Mouse (Mus musculus) heart, postnatal 0 days (tissue): ENCODE measurements at regions not wholly inside any gene's neighbourhood (a gene's known extent, or its start where the extent isn't known, plus 50 kb on each side); places are given as distances from the start of the nearest gene placed in this dataset.

ENCODE experiments used
- ATAC-seq: fragments of 200-750 bp; cut with Nextera tagmentation; 2 replicates; pipeline ENCODE4 v1.8.0; 2017; ENCODE audit warnings: low read depth, moderate number of reproducible peaks, moderate library complexity; ENCODE audit not compliant: insufficient read depth
- DNase-seq: peaks from one replicate; pipeline ENCODE4 v3.0.0-alpha.2; 2016; ENCODE audit warnings: low spot score
- H3K27ac ChIP-seq: fragments of 300-500 bp; sonication (generic); 2 replicates; pipeline ENCODE4 v1.5.1; 2014; ENCODE audit warnings: low read depth, mild to moderate bottlenecking
- H3K27me3 ChIP-seq: fragments of 300-500 bp; sonication (generic); 2 replicates; pipeline ENCODE4 v1.6.1; 2014; ENCODE audit warnings: low read length, mixed read lengths; ENCODE audit not compliant: control insufficient read depth, insufficient read depth
- H3K36me3 ChIP-seq: fragments of 300-500 bp; sonication (generic); replicated peaks from 2 replicates; pipeline ENCODE4 v1.6.1; 2014; ENCODE audit warnings: low read length, mixed read lengths; ENCODE audit not compliant: control insufficient read depth, insufficient read depth
- H3K4me1 ChIP-seq: fragments of 300-500 bp; sonication (generic); 2 replicates; pipeline ENCODE4 v1.6.1; 2014; ENCODE audit warnings: antibody characterized with exemption; ENCODE audit not compliant: control insufficient read depth, insufficient read depth
- H3K4me2 ChIP-seq: fragments of 300-500 bp; sonication (generic); 2 replicates; pipeline ENCODE4 v1.6.1; 2014; ENCODE audit warnings: low read depth, mild to moderate bottlenecking, low read length, moderate library complexity
- H3K4me3 ChIP-seq: fragments of 300-500 bp; sonication (generic); 2 replicates; pipeline ENCODE4 v1.5.1; 2014; ENCODE audit warnings: low read depth, low read length
- H3K9ac ChIP-seq: fragments of 300-500 bp; sonication (generic); replicated peaks from 2 replicates; pipeline ENCODE4 v1.6.1; 2014; ENCODE audit warnings: low read depth, low read length, mixed read lengths
- H3K9me3 ChIP-seq: fragments of 300-500 bp; sonication (generic); replicated peaks from 2 replicates; pipeline ENCODE4 v1.6.1; 2016; ENCODE audit warnings: low read length; ENCODE audit not compliant: control insufficient read depth
- CTCF ChIP-seq: IDR thresholded peaks from 2 replicates; pipeline ENCODE4 v1.5.1; 2016; ENCODE audit warnings: antibody characterized with exemption, control low read depth, low read depth
- EP300 ChIP-seq: IDR thresholded peaks from 2 replicates; pipeline ENCODE4 v1.6.1; 2016; ENCODE audit warnings: antibody characterized with exemption, low read depth
- WGBS: fragments of 180-500 bp; shearing (Covaris S2); extraction: QIAGEN DNeasy Blood & Tissue Kit; methylation state at CpG from one replicate; pipeline ENCODE4 v1.1.7; 2014; 5-methylcytosine and 5-hydroxymethylcytosine counted together

GRCm38 (mm10) chr4:56619803-56620202 is 120.1 kb upstream of the Gm26657 start:
- Histone ChIP-seq H3K4me3 (no peak overlapping the region), H3K36me3 (no peaks in the 10 kb centered on the region), H3K9me3 (peaks cover 4% of the 10 kb centered on the region; the same call in 1 of the 2 replicates), H3K27me3 (no peaks in the 10 kb centered on the region), H3K27ac (no peak overlapping the region), H3K4me2 (no peak overlapping the region), H3K4me1 (peaks cover 6% of the 10 kb centered on the region; the same call in 1 of the 2 replicates), H3K9ac (no peak overlapping the region)
- no peak for TF ChIP-seq EP300
- ATAC-seq (no peak), DNase-seq (no peak)

GRCm38 (mm10) chr4:56619054-56619453 is 120.8 kb upstream of the Gm26657 start:
- ATAC-seq = no peak
- Histone ChIP-seq H3K4me3 (no peak overlapping the region), H3K4me1 (peaks cover 6% of the 10 kb centered on the region; the same call in 1 of the 2 replicates), H3K4me2 (peak overlapping the region; percentile 14; the same call in 1 of the 2 replicates), H3K27ac (no peak overlapping the region), H3K9me3 (peaks cover 4% of the 10 kb centered on the region; the same call in 1 of the 2 replicates), H3K27me3 (no peaks in the 10 kb centered on the region), H3K36me3 (no peaks in the 10 kb centered on the region), H3K9ac (no peak overlapping the region)
- TF ChIP-seq CTCF = no peak
- TF ChIP-seq EP300 = no peak
- DNase-seq = no peak
- WGBS = 50% methylated on average over 3 of the region's 3 CpGs

- no peaks in the 10 kb centered on the region for H3K27me3 ChIP-seq
- no peak overlapping the region for H3K27ac ChIP-seq
- H3K9ac ChIP-seq = no peak overlapping the region
- no peak for DNase-seq
- WGBS = 87% methylated on average over 5 of the region's 5 CpGs
- no peak for ATAC-seq
- H3K4me3 ChIP-seq = no peak overlapping the region
- TF ChIP-seq CTCF (no peak), EP300 (no peak)
- no peak overlapping the region for H3K4me2 ChIP-seq
- peaks cover 4% of the 10 kb centered on the region; the same call in 1 of the 2 replicates for H3K9me3 ChIP-seq
- H3K4me1 ChIP-seq = peaks cover 6% of the 10 kb centered on the region; the same call in 1 of the 2 replicates
- no peaks in the 10 kb centered on the region for H3K36me3 ChIP-seq
Measured at GRCm38 (mm10) chr4:56618433-56618832, 121.4 kb upstream of the Gm26657 start.

- TF ChIP-seq CTCF (no peak), EP300 (no peak)
- no peak overlapping the region for H3K9ac ChIP-seq
- H3K27ac ChIP-seq = no peak overlapping the region
- ATAC-seq = no peak
- no peaks in the 10 kb centered on the region for H3K36me3 ChIP-seq
- H3K9me3 ChIP-seq = peaks cover 4% of the 10 kb centered on the region; the same call in 1 of the 2 replicates
- WGBS = 74% methylated on average over 10 of the region's 10 CpGs
- DNase-seq = no peak
- H3K27me3 ChIP-seq = no peaks in the 10 kb centered on the region
- H3K4me3 ChIP-seq = no peak overlapping the region
- H3K4me2 ChIP-seq = no peak overlapping the region
- peaks cover 6% of the 10 kb centered on the region; the same call in 1 of the 2 replicates for H3K4me1 ChIP-seq
Measured at GRCm38 (mm10) chr4:56617661-56618360, 122.1 kb upstream of the Gm26657 start.

GRCm38 (mm10) chr4:56612325-56612724 is 127.5 kb upstream of the Gm26657 start:
- 16% methylated on average over 4 of the region's 4 CpGs for WGBS
- Histone ChIP-seq H3K9me3 (peaks cover 4% of the 10 kb centered on the region; the same call in 1 of the 2 replicates), H3K4me2 (no peak overlapping the region), H3K4me1 (peaks cover 4% of the 10 kb centered on the region; the same call in 1 of the 2 replicates), H3K27ac (no peak overlapping the region), H3K4me3 (no peak overlapping the region), H3K27me3 (no peaks in the 10 kb centered on the region), H3K9ac (no peak overlapping the region), H3K36me3 (no peaks in the 10 kb centered on the region)
- ATAC-seq = no peak
- DNase-seq = peak; percentile 23
- TF ChIP-seq CTCF = no peak
- TF ChIP-seq EP300 = no peak

- no peak for TF ChIP-seq EP300
- TF ChIP-seq CTCF = no peak
- Histone ChIP-seq H3K9me3 (no peaks in the 10 kb centered on the region), H3K4me2 (no peak overlapping the region), H3K36me3 (no peaks in the 10 kb centered on the region), H3K27ac (no peak overlapping the region), H3K4me3 (no peak overlapping the region), H3K27me3 (no peaks in the 10 kb centered on the region), H3K4me1 (peaks cover 4% of the 10 kb centered on the region; the same call in 1 of the 2 replicates), H3K9ac (no peak overlapping the region)
- ATAC-seq (no peak), DNase-seq (no peak)
- 46% methylated on average over 4 of the region's 4 CpGs for WGBS
Measured at GRCm38 (mm10) chr4:56611751-56612150, 128.1 kb upstream of the Gm26657 start.
